Mouse (Mus musculus) cerebellum, adult 2 months (tissue): ENCODE measurements at regions not wholly inside any gene's neighbourhood (a gene's known extent, or its start where the extent isn't known, plus 50 kb on each side); places are given as distances from the start of the nearest gene placed in this dataset.

ENCODE experiments used
- DNase-seq, 2 experiments: peaks; one replicate each; pipeline ENCODE4 v3.0.0; 2021
- H3K27ac ChIP-seq: fragments of 200-500 bp; 2 replicates; pipeline ENCODE4 v1.5.1; 2012; ENCODE audit warnings: low read length, control low read depth, inconsistent platforms; ENCODE audit not compliant: insufficient read depth
- H3K27me3 ChIP-seq: fragments of 200-500 bp; 2 replicates; pipeline ENCODE4 v1.6.1; 2012; ENCODE audit warnings: inconsistent platforms, mild to moderate bottlenecking, low read length, moderate library complexity; ENCODE audit not compliant: control insufficient read depth, insufficient read depth
- H3K4me1 ChIP-seq: fragments of 200-500 bp; 2 replicates; pipeline ENCODE4 v1.6.1; 2011; ENCODE audit warnings: low read length; ENCODE audit not compliant: control insufficient read depth, insufficient read depth
- H3K4me3 ChIP-seq: fragments of 200-500 bp; replicated peaks from 2 replicates; pipeline ENCODE3; 2011; ENCODE audit warnings: mild to moderate bottlenecking, low read depth, low read length, control low read depth; ENCODE audit not compliant: insufficient read depth
- CTCF ChIP-seq: fragments of 200-500 bp; IDR thresholded peaks from 2 replicates; pipeline ENCODE4 v1.5.1; 2011; ENCODE audit warnings: low read depth, mild to moderate bottlenecking, control low read depth, low read length, moderate library complexity, borderline replicate concordance; ENCODE audit not compliant: insufficient read depth
- POLR2A ChIP-seq: fragments of 200-500 bp; IDR thresholded peaks from 2 replicates; pipeline ENCODE4 v1.6.1; 2011; ENCODE audit warnings: low read length, control low read depth, borderline replicate concordance; ENCODE audit not compliant: insufficient read depth
- WGBS: fragments of 180-500 bp; shearing (Covaris S2); methylation state at CpG from one replicate; pipeline ENCODE4 v1.1.7; 2018; 5-methylcytosine and 5-hydroxymethylcytosine counted together

- H3K4me1 ChIP-seq = no peaks in the 10 kb centered on the region
- TF ChIP-seq POLR2A = no peak
- no peak overlapping the region for H3K27ac ChIP-seq
- H3K27me3 ChIP-seq = no peaks in the 10 kb centered on the region
- 58% methylated on average over 12 of the region's 12 CpGs for WGBS
- no peak for DNase-seq
- H3K4me3 ChIP-seq = no peak overlapping the region
Measured at GRCm38 (mm10) chr9:67670261-67671020, 88.8 kb upstream of the C2cd4b start.

DNA sequence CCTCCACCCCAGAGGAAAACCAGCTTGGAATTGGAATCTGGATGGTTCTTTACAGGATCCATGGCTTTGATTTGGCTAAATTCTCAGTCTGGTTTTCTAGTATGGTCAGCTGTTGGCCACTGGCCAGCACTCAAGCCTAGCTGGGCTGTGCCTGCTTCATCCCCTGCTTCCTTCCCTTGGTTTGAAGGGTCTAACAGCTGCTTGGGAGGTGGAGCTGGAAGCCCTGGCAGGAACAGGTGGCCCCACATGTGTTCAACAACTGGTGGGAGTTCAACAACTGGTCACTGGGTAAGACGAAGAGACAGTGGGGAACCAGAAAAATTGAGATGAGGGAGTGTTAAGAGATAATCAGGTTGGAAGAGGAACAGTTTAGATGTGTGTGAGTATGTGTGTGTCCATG lies 82.3 kb upstream of the C2cd4b start:
- Histone ChIP-seq H3K4me1 (no peaks in the 10 kb centered on the region), H3K27ac (no peak overlapping the region), H3K4me3 (no peak overlapping the region), H3K27me3 (no peaks in the 10 kb centered on the region)
- no peak for TF ChIP-seq CTCF
- WGBS = 40% methylated on average over 1 of the region's 1 CpGs
- DNase-seq = no peak

DNA sequence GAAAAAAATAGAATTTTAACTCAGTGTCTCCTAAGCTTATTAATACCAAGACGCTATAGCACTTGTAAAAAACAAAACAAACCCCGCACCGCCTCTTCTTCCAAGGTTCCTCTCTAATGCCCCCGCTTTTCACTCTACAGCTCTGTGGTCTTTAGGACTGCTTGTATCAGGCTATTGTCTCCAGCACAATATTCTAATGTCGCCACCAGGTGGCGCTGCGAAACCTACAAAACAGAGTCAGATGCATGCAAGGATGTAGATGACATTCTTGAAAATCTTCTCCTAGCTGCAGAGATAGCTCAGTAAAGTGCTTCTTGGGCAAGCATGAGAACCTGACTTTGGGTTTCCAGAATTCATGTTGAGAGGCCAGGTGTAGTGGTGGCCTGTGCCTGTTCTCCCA lies 75.9 kb upstream of the C2cd4b start:
- Histone ChIP-seq H3K4me3 (no peak overlapping the region), H3K27me3 (no peaks in the 10 kb centered on the region), H3K4me1 (no peaks in the 10 kb centered on the region), H3K27ac (no peak overlapping the region)
- DNase-seq = peak; percentile 28 to 53
- 10% methylated on average over 7 of the region's 7 CpGs for WGBS
- TF ChIP-seq POLR2A (no peak), CTCF (peak; percentile 69)

DNA sequence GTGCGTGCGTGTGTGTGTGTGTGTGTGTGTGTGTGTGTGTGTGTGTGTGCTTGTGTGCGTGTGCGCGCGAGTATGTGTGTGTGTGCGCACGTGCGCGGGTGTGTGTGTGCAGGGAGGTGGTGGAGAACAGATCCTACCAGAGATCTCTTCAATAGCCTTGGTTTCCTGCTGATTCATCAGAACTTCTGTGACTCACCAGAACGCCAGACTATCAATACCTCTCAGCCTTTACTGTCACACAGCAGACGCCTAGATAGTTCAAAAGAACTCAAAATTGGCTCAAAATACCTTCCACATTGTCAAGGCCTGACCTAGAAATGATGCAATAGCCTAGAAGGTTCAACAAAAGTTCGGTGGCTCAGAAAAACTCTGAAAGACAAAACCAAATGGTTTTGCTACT lies 66.8 kb upstream of the C2cd4b start:
- TF ChIP-seq POLR2A = no peak
- TF ChIP-seq CTCF = no peak
- no peak for DNase-seq
- Histone ChIP-seq H3K27ac (no peak overlapping the region), H3K27me3 (no peaks in the 10 kb centered on the region; the same call in 1 of the 2 replicates), H3K4me3 (no peak overlapping the region), H3K4me1 (no peaks in the 10 kb centered on the region; the same call in 1 of the 2 replicates)
- WGBS = 89% methylated on average over 13 of the region's 13 CpGs

DNA sequence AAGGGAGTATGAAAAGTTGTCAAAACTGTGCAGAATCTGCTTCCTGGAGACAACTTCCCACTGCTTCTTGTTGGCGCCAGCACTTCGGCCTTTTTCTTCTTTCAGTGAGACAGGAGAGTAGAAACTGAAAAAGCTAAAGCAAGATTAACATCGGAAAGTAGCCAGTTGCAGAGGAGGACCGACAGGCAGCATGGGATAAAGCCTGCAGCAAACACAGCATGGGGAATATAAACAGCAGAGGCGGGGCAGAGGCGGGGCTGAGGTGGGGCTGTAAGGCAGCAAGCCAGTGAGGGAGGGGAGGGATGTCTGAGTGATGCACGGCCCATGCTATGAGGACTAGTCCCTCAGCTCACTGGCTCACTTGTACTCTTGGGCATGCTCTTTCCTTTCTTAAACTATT lies 65.5 kb upstream of the C2cd4b start:
- Histone ChIP-seq H3K4me1 (no peaks in the 10 kb centered on the region; the same call in 1 of the 2 replicates), H3K27me3 (no peaks in the 10 kb centered on the region; the same call in 1 of the 2 replicates), H3K27ac (no peak overlapping the region), H3K4me3 (no peak overlapping the region)
- whole genome bisulfite sequencing = 21% methylated on average over 7 of the region's 7 CpGs
- no peak for DNase-seq
- no peak for TF ChIP-seq POLR2A

- 95% methylated on average over 2 of the region's 2 CpGs for WGBS
Measured at GRCm38 (mm10) chr9:67698796-67699195, 60.4 kb upstream of the C2cd4b start.

DNA sequence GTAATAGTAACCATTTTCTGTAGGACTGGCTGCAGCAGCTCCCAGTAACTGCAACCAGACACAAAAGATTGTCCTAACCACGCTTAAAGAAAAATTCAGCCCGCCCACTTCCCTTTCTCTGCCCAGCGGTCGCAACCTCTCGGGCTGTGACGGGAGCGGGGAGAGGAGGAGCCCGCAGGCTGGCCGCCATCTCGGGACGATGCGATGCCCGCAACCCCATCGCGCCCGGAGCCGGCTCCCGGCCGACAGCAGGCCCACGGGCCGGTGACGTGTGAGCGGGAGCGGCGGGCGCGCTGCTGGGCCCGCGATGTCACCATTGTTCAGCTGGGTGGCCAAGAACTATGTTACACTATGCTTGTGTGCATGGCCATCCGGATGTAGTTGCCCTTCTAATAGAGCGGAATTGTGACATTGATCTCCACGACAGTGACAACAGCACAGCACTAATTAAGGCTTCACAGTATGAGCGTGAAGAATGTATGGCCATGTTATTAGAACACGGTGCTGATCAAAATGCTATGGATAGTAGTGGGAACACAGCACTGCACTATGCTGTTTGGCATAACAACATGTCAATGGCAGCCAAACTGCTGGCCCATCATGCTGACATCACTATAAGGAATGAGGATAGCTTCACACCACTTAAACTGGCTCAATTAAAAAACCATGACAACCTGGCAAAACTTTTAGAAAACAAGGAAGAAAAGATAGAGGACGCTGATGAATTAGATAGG lies 59.2 kb upstream of the C2cd4b start:
- Histone ChIP-seq H3K27ac (no peak overlapping the region), H3K4me3 (peak overlapping the region; percentile 23), H3K27me3 (no peaks in the 10 kb centered on the region; the same call in 1 of the 2 replicates), H3K4me1 (no peaks in the 10 kb centered on the region)
- 19% methylated on average over 35 of the region's 35 CpGs for WGBS
- DNase-seq = peak; percentile 26 to 44
- no peak for TF ChIP-seq CTCF
- TF ChIP-seq POLR2A = no peak

More at GRCm38 (mm10) chr9:67698796-67699195, 60.4 kb upstream of the C2cd4b start:
- Histone ChIP-seq H3K27ac (no peak overlapping the region), H3K27me3 (no peaks in the 10 kb centered on the region; the same call in 1 of the 2 replicates), H3K4me3 (no peak overlapping the region), H3K4me1 (no peaks in the 10 kb centered on the region)
- no peak for TF ChIP-seq POLR2A
- no peak for TF ChIP-seq CTCF
- no peak for DNase-seq
